ENCODE assay signal across 9 mouse cellular contexts in genomic region chr13:112998427-112999201, GRCm38 (mm10). TPM values are rescaled to one million over a fixed set of nuclear protein-coding genes. Genes with fewer than 3 reads are reported as not detected.
DNase-seq lines count a peak whose midpoint lies in the region; TF ChIP-seq lines count a peak whose summit lies in the region.
"Had no signal": no experiment of that assay in that cellular context is flagged by ENCODE, and none has a peak within 500 bp of the region (broad histone marks: within the 10 kb centered on the region; RNA-seq: fewer than 3 reads in every experiment).

No protein-coding gene starts in this region.

- no peaks in the 10 kb centered on the region for H3K79me2 ChIP-seq in macrophage (ENCODE audit: inconsistent target)

- peaks cover 15% of the 10 kb centered on the region for H3K4me1 ChIP-seq in thymus, adult 2 months (replicated peaks; ENCODE audit: control insufficient read depth, insufficient read depth, low read length)

- no peak for DNase-seq in thymus, adult 2 months
- no peak for DNase-seq in thymus, postnatal 25 days
- DNase-seq in adrenal gland, postnatal 36 days, result peak; percentile 59 to 62
- DNase-seq in frontal cortex, postnatal 25 days (ENCODE audit: low spot score in 2 of 2), result peak; percentile 20 to 33
- peak; percentile 19 for DNase-seq in kidney, postnatal 14 days
- peak; percentile 65 for DNase-seq in right cerebral cortex, postnatal 25 days
- no peak for DNase-seq in yolk sac, embryonic 10.5 days (ENCODE audit: low spot score)

- no peak for TF ChIP-seq CTCF in thymus, adult 2 months (IDR thresholded peaks at IDR 0.05; ENCODE audit: borderline replicate concordance, control insufficient read depth, extremely low read depth, insufficient read depth, low read length, poor library complexity)

- peaks cover 5% of the 10 kb centered on the region; the same call in 1 of the 2 replicates for H3K27me3 ChIP-seq in thymus, adult 2 months (ENCODE audit: control insufficient read depth, insufficient read depth, low read length)

- TF ChIP-seq POLR2A in thymus, adult 2 months (IDR thresholded peaks at IDR 0.05; ENCODE audit: control insufficient read depth, extremely low read depth, insufficient read depth, low read length, poor library complexity), result no peak

- WGBS in thymus, adult 2 months, result 1% methylated on average over 46 of the region's 46 CpGs
- 1% methylated on average over 46 of the region's 46 CpGs for WGBS in macrophage (ENCODE audit: missing documents)

- H3K36me3 ChIP-seq in thymus, adult 2 months (ENCODE audit: control insufficient read depth, insufficient read depth, low read length), result no peaks in the 10 kb centered on the region
- no peaks in the 10 kb centered on the region for H3K36me3 ChIP-seq in macrophage (ENCODE audit: inconsistent target)

- peak overlapping the region; percentile 23 for H3K4me3 ChIP-seq in thymus, adult 2 months (ENCODE audit: control insufficient read depth, insufficient read depth, low read length)
- H3K4me3 ChIP-seq in macrophage (ENCODE audit: inconsistent target), result peak overlapping the region; percentile 18; the same call in 1 of the 2 replicates

- H3K27ac ChIP-seq in thymus, adult 2 months (ENCODE audit: control insufficient read depth, insufficient read depth, low read length), result no peak overlapping the region
- no peak overlapping the region for H3K27ac ChIP-seq in macrophage

RNA-seq across cellular contexts. Expression of gene Mcidas, which starts 5.0 kb away (rescaled TPM):
- 0.28 and 0.32 TPM in 2 replicates for polyA plus RNA-seq in thymus, adult 2 months (2012; rRNA removed)
- not detected for total RNA-seq in adrenal gland, postnatal 36 days (2021)
- total RNA-seq in macrophage (2018; cell fraction: chromatin; rRNA removed), result not detected
- not detected for total RNA-seq in macrophage (2018; cell fraction: cytosol; rRNA removed)
- total RNA-seq in macrophage (2018; cell fraction: nucleus; rRNA removed), result not detected
- polyA plus RNA-seq in macrophage (2018), result not detected in 3 replicates

RNA-seq across cellular contexts. Expression of gene Ccno, which starts 11.0 kb away (rescaled TPM):
- polyA plus RNA-seq in thymus, adult 2 months (2012; rRNA removed), result 3.9 and 6.1 TPM in 2 replicates
- under 1 TPM; 0.70 to 0.92 TPM for total RNA-seq in adrenal gland, postnatal 36 days (2021)
- under 1 TPM in 8 of 26 experiments, not detected in 18; 0.34 to 0.98 (median 0.61) TPM for total RNA-seq in macrophage (2018; cell fraction: chromatin; rRNA removed)
- total RNA-seq in macrophage (2018; cell fraction: cytosol; rRNA removed), result under 1 TPM in 18 of 26 experiments, not detected in 8; 0.07 to 0.51 (median 0.12) TPM
- total RNA-seq in macrophage (2018; cell fraction: nucleus; rRNA removed), result 1 to 10 TPM in 2 of 26 experiments, under 1 TPM in 8, not detected in 16; 0.20 to 1.1 (median 0.49) TPM
- not detected in 3 replicates for polyA plus RNA-seq in macrophage (2018)

RNA-seq across cellular contexts. Expression of gene Cdc20b, which starts 36.3 kb away (rescaled TPM):
- polyA plus RNA-seq in thymus, adult 2 months (2012; rRNA removed), result 0.47 and 0.48 TPM in 2 replicates
- total RNA-seq in adrenal gland, postnatal 36 days (2021), result not detected
- not detected for total RNA-seq in macrophage (2018; cell fraction: chromatin; rRNA removed)
- not detected for total RNA-seq in macrophage (2018; cell fraction: cytosol; rRNA removed)
- not detected for total RNA-seq in macrophage (2018; cell fraction: nucleus; rRNA removed)
- polyA plus RNA-seq in macrophage (2018), result not detected in 3 replicates
- polyA plus RNA-seq: gonadal fat pad, adult 2 months had no signal

RNA-seq across cellular contexts. Expression of gene Gpx8, which starts 47.6 kb away (rescaled TPM):
- polyA plus RNA-seq in thymus, adult 2 months (2012; rRNA removed), result 1.3 and 1.9 TPM in 2 replicates
- total RNA-seq in adrenal gland, postnatal 36 days (2021), result 100 to 1,000 TPM; 101 to 120 TPM
- total RNA-seq in macrophage (2018; cell fraction: chromatin; rRNA removed), result 10 to 100 TPM in 1 of 26 experiments, under 1 TPM in 1, not detected in 24; 0.77 to 21.4 TPM
- total RNA-seq in macrophage (2018; cell fraction: cytosol; rRNA removed), result not detected
- total RNA-seq in macrophage (2018; cell fraction: nucleus; rRNA removed), result 1 to 10 TPM in 1 of 26 experiments, not detected in 25; 1.7 TPM
- polyA plus RNA-seq in macrophage (2018), result not detected in 3 replicates

Comparison
In these comparisons a context has a peak if more than half of its experiments do, and no peak if none do; other contexts are left out.
1. DNase-seq: peak in adrenal gland, postnatal 36 days (2 of 2), frontal cortex, postnatal 25 days (2 of 2), kidney, postnatal 14 days (single experiment) and right cerebral cortex, postnatal 25 days (single experiment); none in thymus, adult 2 months (single experiment), thymus, postnatal 25 days (single experiment) and yolk sac, embryonic 10.5 days (single experiment).